Mouse (Mus musculus): Measurements from ENCODE around the gene Slc5a8. TPM values are rescaled to one million over a fixed set of nuclear protein-coding genes. Genes with fewer than 3 reads are reported as not detected.
A peak's percentile ranks its signal among the peaks of the same experiment; 100 is the strongest.

Gene Slc5a8
- total and polyA plus RNA-seq, 3 experiments: not detected

GRCm38 (mm10) chr10:88866017-88866416 is 19.8 kb upstream of the Slc5a8 start:
- no peak overlapping the region for H3K27ac ChIP-seq (ENCODE audit: control insufficient read depth, low read depth, low read length)

GRCm38 (mm10) chr10:88874870-88875269 is 10.9 kb upstream of the Slc5a8 start:
- H3K9me3 ChIP-seq (replicated peaks; ENCODE audit: insufficient read depth, low read length): no peaks in the 10 kb centered on the region
- no peaks in the 10 kb centered on the region for H3K27me3 ChIP-seq (ENCODE audit: control insufficient read depth in 1 of 2, insufficient read depth in 2 of 2, low read length in 2 of 2)
- no peak overlapping the region for H3K4me3 ChIP-seq (ENCODE audit: control insufficient read depth in 1 of 2, insufficient read depth in 1 of 2, low read depth in 2 of 2, low read length in 2 of 2)
- peaks cover 0 to 4% of the 10 kb centered on the region in 2 experiments; a peak in 2 of 4 replicates for H3K36me3 ChIP-seq (ENCODE audit: control insufficient read depth in 1 of 2, insufficient read depth in 2 of 2, low read length in 2 of 2)
- no peak overlapping the region for H3K27ac ChIP-seq (ENCODE audit: control insufficient read depth, low read depth, low read length)
- H3K79me2 ChIP-seq (ENCODE audit: control insufficient read depth, insufficient read depth, low read length, poor library complexity): no peaks in the 10 kb centered on the region
- DNase-seq (ENCODE audit: low read depth, low spot score): peak; percentile 23
- TF ChIP-seq TCF12 (IDR thresholded peaks at IDR 0.05; ENCODE audit: low read depth, low read length): no peak
- TF ChIP-seq TAL1 (IDR thresholded peaks at IDR 0.05; ENCODE audit: low read length): no peak
- TF ChIP-seq ELF1 (IDR thresholded peaks at IDR 0.05; ENCODE audit: low read depth, low read length): no peak
- no peak overlapping the region for H3K9ac ChIP-seq (ENCODE audit: control insufficient read depth, low read depth, low read length, poor library complexity, severe bottlenecking)
- peaks cover 0 to 11% of the 10 kb centered on the region in 2 experiments; a peak in 1 of 4 replicates for H3K4me1 ChIP-seq (ENCODE audit: control insufficient read depth in 1 of 2, insufficient read depth in 2 of 2, low read length in 2 of 2)

More at GRCm38 (mm10) chr10:88866017-88866416, 19.8 kb upstream of the Slc5a8 start:
- no peaks in the 10 kb centered on the region for H3K36me3 ChIP-seq (ENCODE audit: control insufficient read depth in 1 of 2, insufficient read depth in 2 of 2, low read length in 2 of 2)
- no peaks in the 10 kb centered on the region for H3K9me3 ChIP-seq (replicated peaks; ENCODE audit: insufficient read depth, low read length)
- no peak overlapping the region for H3K4me3 ChIP-seq (ENCODE audit: control insufficient read depth in 1 of 2, insufficient read depth in 1 of 2, low read depth in 2 of 2, low read length in 2 of 2)
- no peak overlapping the region for H3K9ac ChIP-seq (ENCODE audit: control insufficient read depth, low read depth, low read length, poor library complexity, severe bottlenecking)
- H3K79me2 ChIP-seq (ENCODE audit: control insufficient read depth, insufficient read depth, low read length, poor library complexity): no peaks in the 10 kb centered on the region
- TF ChIP-seq SMC3 (IDR thresholded peaks at IDR 0.05; ENCODE audit: low read depth, low read length) (0 out of 2 replicates have a peak, but pooled peaks have one; percentile 11), NRF1 (IDR thresholded peaks at IDR 0.05; ENCODE audit: insufficient read depth, low read depth, low read length, poor library complexity, severe bottlenecking) (no peak), CTCF (IDR thresholded peaks at IDR 0.05 in 2 of 3, conservative IDR thresholded peaks at IDR 0.05 in 1 of 3; ENCODE audit: control insufficient read depth in 1 of 3, insufficient read depth in 1 of 3, low read depth in 2 of 3, low read length in 3 of 3, poor library complexity in 1 of 3, severe bottlenecking in 1 of 3) (peak in 2 of 3 experiments; percentile 22 to 30; a peak in 2 of 6 replicates)
- H3K4me1 ChIP-seq (ENCODE audit: control insufficient read depth in 1 of 2, insufficient read depth in 2 of 2, low read length in 2 of 2): no peaks in the 10 kb centered on the region
- no peak for DNase-seq (ENCODE audit: low read depth, low spot score)
- 0 out of 4 replicates have a peak, but pooled peaks cover 0 to 1% of the 10 kb centered on the region in 2 experiments for H3K27me3 ChIP-seq (ENCODE audit: control insufficient read depth in 1 of 2, insufficient read depth in 2 of 2, low read length in 2 of 2)

- Histone ChIP-seq H3K9ac (ENCODE audit: control insufficient read depth, low read depth, low read length, poor library complexity, severe bottlenecking) (no peak overlapping the region), H3K27ac (ENCODE audit: control insufficient read depth, low read depth, low read length) (no peak overlapping the region), H3K36me3 (ENCODE audit: control insufficient read depth in 1 of 2, insufficient read depth in 2 of 2, low read length in 2 of 2) (peaks cover 0 to 4% of the 10 kb centered on the region in 2 experiments; a peak in 2 of 4 replicates), H3K27me3 (ENCODE audit: control insufficient read depth in 1 of 2, insufficient read depth in 2 of 2, low read length in 2 of 2) (no peaks in the 10 kb centered on the region), H3K9me3 (replicated peaks; ENCODE audit: insufficient read depth, low read length) (no peaks in the 10 kb centered on the region), H3K4me1 (ENCODE audit: control insufficient read depth in 1 of 2, insufficient read depth in 2 of 2, low read length in 2 of 2) (peaks cover 0 to 11% of the 10 kb centered on the region in 2 experiments; a peak in 1 of 4 replicates), H3K4me3 (ENCODE audit: control insufficient read depth in 1 of 2, insufficient read depth in 1 of 2, low read depth in 2 of 2, low read length in 2 of 2) (no peak overlapping the region), H3K79me2 (ENCODE audit: control insufficient read depth, insufficient read depth, low read length, poor library complexity) (no peaks in the 10 kb centered on the region)
- DNase-seq (ENCODE audit: low read depth, low spot score): peak; percentile 16
- TF ChIP-seq MAZ (IDR thresholded peaks at IDR 0.05; ENCODE audit: low read depth, low read length) (no peak), GABPA (IDR thresholded peaks at IDR 0.05; ENCODE audit: low read depth, low read length) (no peak), TCF12 (IDR thresholded peaks at IDR 0.05; ENCODE audit: low read depth, low read length) (no peak), EP300 (IDR thresholded peaks at IDR 0.05; ENCODE audit: low read depth in 1 of 2, low read length in 2 of 2) (no peak), ZNF384 (IDR thresholded peaks at IDR 0.05; ENCODE audit: low read depth, low read length) (no peak), RCOR1 (IDR thresholded peaks at IDR 0.05; ENCODE audit: low read depth, low read length) (no peak), MEF2A (IDR thresholded peaks at IDR 0.05; ENCODE audit: extremely low read depth, insufficient replicate concordance, low read depth, low read length, poor library complexity, severe bottlenecking) (no peak), SIN3A (IDR thresholded peaks at IDR 0.05; ENCODE audit: low read length) (no peak), GATA1 (IDR thresholded peaks at IDR 0.05; ENCODE audit: low read depth, low read length) (peak; percentile 28; the same call in 1 of the 2 replicates)
These were observed 8.4 kb upstream of the Slc5a8 start for GRCm38 (mm10) chr10:88877421-88877820.

Data from MEL (cell line).